Mouse (Mus musculus) ovary, postnatal 14 days (tissue): ENCODE results near the gene Naa80.
"Not testable (repeated sequence)": the region's sequence is repeated elsewhere in the genome, so short reads cannot be mapped to it uniquely, and the experiment has no call there.

Source experiments
- DNase-seq: peaks from one replicate; pipeline ENCODE4 v3.0.0; 2022; ENCODE audit warnings: low spot score

Gene Naa80

GRCm38 (mm10) chr9:107573774-107574173 is 4.9 kb upstream of the Naa80 start:
- not testable (repeated sequence) for DNase-seq

- DNase-seq, result no peak
Measured at GRCm38 (mm10) chr9:107575579-107576356, 2.9 kb upstream of the Naa80 start.

GRCm38 (mm10) chr9:107576357-107577107 is 2.2 kb upstream of the Naa80 start, which contains the start of gene Hyal1:
Gene Hyal1 (plus strand): TSS chr9:107576927.
- peak; percentile 73 for DNase-seq

- no peak for DNase-seq
Measured at GRCm38 (mm10) chr9:107577871-107578270, 816 bp upstream of the Naa80 start.

GRCm38 (mm10) chr9:107579023-107579900 is 575 bp downstream of the Naa80 start:
- DNase-seq, result no peak

GRCm38 (mm10) chr9:107580501-107581317 is 2.0 kb downstream of the Naa80 start, which contains the start of gene Hyal3:
Gene Hyal3 (plus strand): TSS chr9:107580818.
- peak; percentile 85 for DNase-seq

GRCm38 (mm10) chr9:107581584-107581983 is 2.9 kb downstream of the Naa80 start:
- DNase-seq, result no peak

GRCm38 (mm10) chr9:107582509-107583062 is 3.9 kb downstream of the Naa80 start:
- DNase-seq, result no peak

- DNase-seq, result no peak
Measured at GRCm38 (mm10) chr9:107583174-107583573, 4.5 kb downstream of the Naa80 start.

GRCm38 (mm10) chr9:107586504-107586903 is 7.8 kb downstream of the Naa80 start:
- DNase-seq, result no peak

GRCm38 (mm10) chr9:107586974-107587832 is 8.5 kb downstream of the Naa80 start, which contains the start of gene Ifrd2:
Gene Ifrd2 (plus strand): TSS chr9:107587642.
- peak; percentile 86 for DNase-seq

GRCm38 (mm10) chr9:107587833-107588639 is 9.3 kb downstream of the Naa80 start:
- no peak for DNase-seq

GRCm38 (mm10) chr9:107590058-107590772 is 11.5 kb downstream of the Naa80 start:
- DNase-seq, result no peak

GRCm38 (mm10) chr9:107590773-107591060 is 12.0 kb downstream of the Naa80 start:
- no peak for DNase-seq

- DNase-seq, result no peak
Measured at GRCm38 (mm10) chr9:107593101-107593976, 14.7 kb downstream of the Naa80 start.

- no peak for DNase-seq
Measured at GRCm38 (mm10) chr9:107594281-107595062, 15.8 kb downstream of the Naa80 start.
